Mouse (Mus musculus) mouse embryonic stem cell (cell line): ENCODE data around the gene AU040320.

ENCODE experiments used
- in situ Hi-C, 2 experiments: fragments of 300-500 bp; cut with MboI; formaldehyde crosslinking; loops; 1 replicate in 1 of 2; 3 replicates in 1 of 2; pipeline ENCODE4 v1.14.3; 2019 to 2020; ENCODE audit warnings: low sequenced_read_pairs in 2 of 2, low pct_unique_long_range_greater_than_20kb in 1 of 2, mixed read lengths in 1 of 2; ENCODE audit not compliant: unreplicated experiment in 1 of 2

The AU040320 gene

GRCm38 (mm10) chr4:126748381-126748780, 5.0 kb upstream of the AU040320 start:
- in situ Hi-C loops = no loop called here

- in situ Hi-C loops = no loop called here
Observed at GRCm38 (mm10) chr4:126749553-126749952, 3.8 kb upstream of the AU040320 start.

GRCm38 (mm10) chr4:126750046-126750683, 3.2 kb upstream of the AU040320 start:
- in situ Hi-C loops = no loop called here

DNA sequence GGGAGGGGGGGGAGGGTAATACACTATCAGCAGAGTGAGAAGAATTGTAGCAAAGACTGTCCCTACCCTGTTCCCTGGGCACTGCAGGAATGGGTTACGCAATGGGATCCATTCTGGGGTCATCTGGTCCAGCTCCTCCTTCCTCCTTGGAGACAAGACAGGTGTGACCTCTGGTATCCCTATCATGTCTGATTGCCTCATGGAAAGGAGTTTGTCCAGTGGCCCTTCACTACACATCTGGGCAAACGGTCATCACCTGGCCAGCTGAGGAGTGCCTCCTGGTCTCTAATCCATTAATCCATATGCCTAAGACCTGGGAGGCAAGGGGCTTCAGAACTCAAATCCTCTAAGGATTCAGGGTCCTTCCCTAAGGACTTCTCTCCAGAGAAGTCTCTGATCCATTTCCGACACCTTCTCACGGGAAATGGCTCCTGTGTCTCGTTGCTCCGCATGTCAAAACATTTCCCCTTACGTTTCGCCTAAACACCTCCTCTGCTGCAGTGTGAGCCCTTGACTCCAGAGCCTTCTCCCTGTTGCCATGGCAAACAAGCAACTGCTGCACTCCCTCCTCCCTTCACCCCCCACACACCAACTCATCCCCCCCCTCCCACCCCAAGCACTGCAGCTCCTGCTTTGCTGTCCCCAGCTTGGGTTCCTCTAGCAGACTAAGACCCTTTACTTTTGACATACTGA, 2.3 kb upstream of the AU040320 start:
- in situ Hi-C loops = no loop called here

- in situ Hi-C loops = no loop called here
Observed at GRCm38 (mm10) chr4:126751556-126752023, 1.8 kb upstream of the AU040320 start.

- in situ Hi-C loops = no loop called here
Observed at GRCm38 (mm10) chr4:126752024-126752607, 1.2 kb upstream of the AU040320 start.

GRCm38 (mm10) chr4:126752608-126753141, 669 bp upstream of the AU040320 start:
- in situ Hi-C loops = no loop called here

GRCm38 (mm10) chr4:126754231-126754611, 877 bp downstream of the AU040320 start:
- in situ Hi-C loops = no loop called here

DNA sequence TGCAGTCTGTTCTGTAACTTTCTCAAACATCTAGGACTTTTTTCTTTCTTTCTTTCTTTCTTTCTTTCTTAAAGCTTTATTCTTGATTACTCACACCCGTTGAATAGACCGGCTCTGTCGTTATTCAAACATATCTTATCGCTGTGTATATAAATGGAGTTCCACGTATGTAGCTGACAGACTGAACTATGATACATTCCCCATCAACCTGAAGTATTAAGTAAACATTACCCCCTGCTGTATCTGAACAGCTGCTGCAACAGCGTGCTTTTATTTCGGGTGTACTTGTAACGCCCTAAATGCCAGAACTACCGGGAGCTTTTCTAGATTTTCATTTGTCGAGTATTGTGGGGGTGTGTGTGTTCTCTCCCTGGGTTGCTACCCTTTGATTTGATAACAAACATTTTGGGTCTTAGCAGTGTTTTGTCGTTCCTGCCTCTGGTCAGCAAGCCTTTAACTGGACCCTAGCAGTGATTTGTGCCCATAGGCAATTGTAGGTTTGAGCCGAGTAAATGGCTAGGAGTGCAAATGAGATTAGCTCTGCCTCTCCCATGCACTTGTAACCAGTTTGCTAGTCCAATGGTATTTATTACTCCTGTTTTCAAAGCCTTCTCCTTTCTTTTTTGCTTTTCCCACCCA, 1.5 kb downstream of the AU040320 start:
- in situ Hi-C loops = no loop called here

GRCm38 (mm10) chr4:126756766-126757165, 3.4 kb downstream of the AU040320 start:
- in situ Hi-C loops = no loop called here

DNA sequence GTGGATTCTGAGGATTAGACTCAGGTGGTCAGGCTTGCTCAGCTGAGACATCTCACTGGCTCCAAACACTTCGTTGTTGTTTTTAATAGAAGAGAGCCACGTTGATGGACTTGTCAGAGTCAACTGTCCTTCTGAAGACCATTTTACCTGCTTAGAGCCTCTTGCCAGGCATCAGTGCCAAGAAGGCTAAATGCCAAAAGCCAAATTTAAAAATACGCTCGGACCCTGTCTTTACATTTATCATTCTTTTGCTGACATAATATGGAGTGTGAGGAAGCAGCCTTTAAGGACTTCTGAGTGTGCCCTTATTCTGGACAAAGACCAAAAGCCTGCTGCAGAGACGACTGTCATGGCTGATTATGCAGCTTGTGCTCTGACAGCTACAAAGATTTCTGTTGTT, 5.0 kb downstream of the AU040320 start:
- in situ Hi-C loops = no loop called here

DNA sequence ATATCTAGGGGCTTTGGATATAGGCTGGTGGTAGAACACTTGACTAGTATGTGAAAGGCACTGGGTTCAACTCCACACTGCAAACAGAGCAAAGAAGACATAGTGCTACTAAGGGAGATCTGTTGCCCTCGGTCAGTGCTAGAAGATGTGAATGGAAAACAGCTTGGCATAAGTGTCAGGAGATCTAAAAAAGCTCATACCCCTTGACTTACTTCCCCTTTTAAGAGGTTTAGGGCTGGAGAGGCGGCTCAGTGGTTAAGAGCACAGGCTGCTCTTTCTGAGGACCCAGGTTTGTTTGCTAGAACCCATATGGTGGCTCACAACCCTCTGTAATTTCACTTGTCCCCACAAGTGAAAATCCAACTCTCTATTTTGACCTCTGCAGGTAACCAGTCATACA, 6.1 kb downstream of the AU040320 start:
- in situ Hi-C loops = no loop called here

GRCm38 (mm10) chr4:126762586-126763359, 9.4 kb downstream of the AU040320 start:
- in situ Hi-C loops = no loop called here

DNA sequence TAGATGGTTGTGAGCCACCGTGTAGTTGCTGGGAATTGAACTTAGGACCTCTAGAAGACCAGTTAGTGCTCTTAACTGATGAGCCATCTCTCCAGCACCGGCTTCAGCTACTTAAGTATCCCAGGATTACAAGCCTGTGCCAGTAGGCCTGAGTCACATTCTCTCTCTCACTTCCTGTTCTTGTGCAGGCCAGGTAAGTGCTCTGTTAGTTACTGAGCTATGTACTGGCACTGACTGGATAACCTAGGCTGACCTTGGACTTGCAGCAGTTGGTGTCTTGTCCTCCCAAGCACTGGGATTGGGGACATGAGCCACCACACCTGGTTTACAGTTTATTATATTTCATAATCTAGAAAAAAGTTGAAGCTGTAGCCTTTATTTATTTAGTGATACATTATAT, 10.1 kb downstream of the AU040320 start:
- in situ Hi-C loops = no loop called here

GRCm38 (mm10) chr4:126769800-126770563, 16.6 kb downstream of the AU040320 start:
- in situ Hi-C loops = no loop called here

DNA sequence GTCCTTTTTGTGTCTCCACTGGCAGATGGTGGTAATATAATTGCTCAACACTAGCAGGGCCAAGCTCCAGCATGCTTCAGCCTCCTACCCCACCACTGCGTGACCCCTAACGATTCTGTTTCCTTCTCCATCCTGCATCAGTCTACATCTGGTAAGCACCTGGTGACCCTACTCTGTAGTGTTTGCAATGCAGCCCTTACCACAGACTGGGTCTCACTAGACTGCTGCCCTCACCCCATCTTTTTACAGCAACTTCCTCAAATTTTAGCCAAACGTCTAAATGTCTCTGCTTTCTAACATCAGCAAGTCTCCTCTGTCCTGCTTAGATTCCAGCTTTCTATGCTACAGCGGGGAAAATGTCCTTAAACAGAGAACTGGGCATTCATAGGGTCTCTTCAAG, 17.5 kb downstream of the AU040320 start:
- in situ Hi-C loops = no loop called here

- in situ Hi-C loops = no loop called here
Observed at GRCm38 (mm10) chr4:126773871-126774270, 20.5 kb downstream of the AU040320 start.

GRCm38 (mm10) chr4:126775182-126775581, 21.8 kb downstream of the AU040320 start:
- in situ Hi-C loops = no loop called here
